Mouse (Mus musculus) G1E (cell line): Measurements from ENCODE around the gene 1810010D01Rik. TPM values are rescaled to one million over a fixed set of nuclear protein-coding genes. Genes with fewer than 3 reads are reported as not detected.

ENCODE experiments used
- ATAC-seq: 2 replicates; pipeline ENCODE4 v1.8.0; 2016; ENCODE audit warnings: mild to moderate bottlenecking; ENCODE audit not compliant: insufficient number of reproducible peaks, poor library complexity, low FRiP score, severe bottlenecking; ENCODE audit errors: extremely low read depth
- DNase-seq: peaks from one replicate; pipeline ENCODE4 v3.0.0; 2012; ENCODE audit warnings: low spot score
- H3K27me3 ChIP-seq: 2 replicates; pipeline ENCODE4 v1.6.1; 2012; ENCODE audit warnings: mild to moderate bottlenecking, low read length, inconsistent platforms; ENCODE audit not compliant: insufficient read depth
- H3K36me3 ChIP-seq: replicated peaks from 2 replicates; pipeline ENCODE3; 2012; ENCODE audit warnings: mild to moderate bottlenecking, inconsistent platforms
- H3K4me1 ChIP-seq: 2 replicates; pipeline ENCODE4 v1.6.1; 2012; ENCODE audit warnings: low read depth, low read length, inconsistent platforms, mixed read lengths; ENCODE audit not compliant: insufficient read depth
- H3K4me3 ChIP-seq: 2 replicates; pipeline ENCODE4 v1.5.1; 2012; ENCODE audit warnings: low read depth, mild to moderate bottlenecking, inconsistent platforms, low read length, moderate library complexity, mixed read lengths
- H3K9me3 ChIP-seq: replicated peaks from 2 replicates; pipeline ENCODE4 v1.6.1; 2012; ENCODE audit warnings: inconsistent platforms
- CTCF ChIP-seq: IDR thresholded peaks from 2 replicates; pipeline ENCODE4 v1.5.1; 2012; ENCODE audit warnings: low read depth, low read length, inconsistent platforms, mixed read lengths
- GATA1 ChIP-seq: IDR thresholded peaks from 2 replicates; pipeline ENCODE4 v1.6.1; 2012; ENCODE audit warnings: borderline replicate concordance, low read length, inconsistent platforms, mixed read lengths
- GATA2 ChIP-seq: IDR thresholded peaks from 2 replicates; pipeline ENCODE4 v1.6.1; 2012; ENCODE audit warnings: low read depth, low read length, inconsistent platforms, borderline replicate concordance
- POLR2AphosphoS5 ChIP-seq: IDR thresholded peaks from 2 replicates; pipeline ENCODE4 v1.6.1; 2012; ENCODE audit warnings: low read depth, low read length, inconsistent platforms; ENCODE audit not compliant: insufficient replicate concordance
- TAL1 ChIP-seq: conservative IDR thresholded peaks from 2 replicates; pipeline ENCODE4 v1.6.1; 2012; ENCODE audit warnings: low read depth, low read length, inconsistent platforms, mixed read lengths
- polyA plus RNA-seq: library from polyadenylated mRNA; stranded (reverse); fragments of >175 nt; gene quantifications from 2 replicates; pipeline ENCODE4 v1.2.3, GENCODE M21; 2012
- total RNA-seq, 2 experiments: library from RNA; stranded (forward) in 1 of 2; stranded (reverse) in 1 of 2; fragments of 200-1000 nt in 1 of 2; fragments of >200 nt in 1 of 2; fragmentation: Nextera tagmentation in 1 of 2; gene quantifications; 2 replicates each; pipeline ENCODE4 v1.2.3; 2014 to 2017

1810010D01Rik gene
- total and polyA plus RNA-seq, 3 experiments, result not detected

GRCm38 (mm10) chr7:145216591-145216990 lies 8.7 kb upstream of the 1810010D01Rik start:
- DNase-seq (no peak), ATAC-seq (no peak)
- no peaks in the 10 kb centered on the region for H3K9me3 ChIP-seq
- no peak overlapping the region for H3K4me3 ChIP-seq
- no peaks in the 10 kb centered on the region for H3K36me3 ChIP-seq
- H3K4me1 ChIP-seq, result no peaks in the 10 kb centered on the region
- TF ChIP-seq GATA1 (no peak), POLR2AphosphoS5 (no peak), TAL1 (no peak), CTCF (no peak), GATA2 (no peak)
- H3K27me3 ChIP-seq, result peaks cover 6% of the 10 kb centered on the region

DNA sequence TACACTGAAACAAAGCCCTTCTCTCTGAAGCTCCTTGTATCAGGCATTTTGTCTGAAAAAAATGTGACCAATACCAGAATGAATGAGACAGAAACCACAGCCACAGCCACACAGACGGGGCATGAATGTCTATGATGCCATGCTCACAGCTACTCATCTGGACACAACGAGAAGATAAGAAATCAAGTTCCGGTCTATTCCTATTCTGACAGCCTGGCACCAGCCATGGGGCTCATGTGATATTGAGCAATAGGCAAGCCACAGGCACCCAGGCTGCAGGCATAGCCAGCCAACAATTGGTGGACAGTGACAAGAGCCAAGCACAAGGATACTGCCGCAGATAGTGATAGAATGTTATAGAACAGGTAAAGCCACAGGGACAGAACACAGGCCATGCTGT lies 7.6 kb upstream of the 1810010D01Rik start:
- no peaks in the 10 kb centered on the region for H3K9me3 ChIP-seq
- DNase-seq (no peak), ATAC-seq (no peak)
- no peaks in the 10 kb centered on the region for H3K4me1 ChIP-seq
- TF ChIP-seq GATA2 (no peak), TAL1 (no peak), GATA1 (no peak), CTCF (no peak), POLR2AphosphoS5 (no peak)
- peaks cover 10% of the 10 kb centered on the region for H3K27me3 ChIP-seq
- H3K36me3 ChIP-seq, result no peaks in the 10 kb centered on the region
- no peak overlapping the region for H3K4me3 ChIP-seq

GRCm38 (mm10) chr7:145211680-145212659 lies 4.1 kb upstream of the 1810010D01Rik start:
- DNase-seq, result no peak
- Histone ChIP-seq H3K4me3 (no peak overlapping the region), H3K9me3 (no peaks in the 10 kb centered on the region), H3K4me1 (no peaks in the 10 kb centered on the region), H3K36me3 (no peaks in the 10 kb centered on the region), H3K27me3 (peaks cover 17% of the 10 kb centered on the region)
- TF ChIP-seq POLR2AphosphoS5 (no peak), GATA1 (no peak), GATA2 (no peak), TAL1 (no peak), CTCF (no peak)
- ATAC-seq, result no peak

DNA sequence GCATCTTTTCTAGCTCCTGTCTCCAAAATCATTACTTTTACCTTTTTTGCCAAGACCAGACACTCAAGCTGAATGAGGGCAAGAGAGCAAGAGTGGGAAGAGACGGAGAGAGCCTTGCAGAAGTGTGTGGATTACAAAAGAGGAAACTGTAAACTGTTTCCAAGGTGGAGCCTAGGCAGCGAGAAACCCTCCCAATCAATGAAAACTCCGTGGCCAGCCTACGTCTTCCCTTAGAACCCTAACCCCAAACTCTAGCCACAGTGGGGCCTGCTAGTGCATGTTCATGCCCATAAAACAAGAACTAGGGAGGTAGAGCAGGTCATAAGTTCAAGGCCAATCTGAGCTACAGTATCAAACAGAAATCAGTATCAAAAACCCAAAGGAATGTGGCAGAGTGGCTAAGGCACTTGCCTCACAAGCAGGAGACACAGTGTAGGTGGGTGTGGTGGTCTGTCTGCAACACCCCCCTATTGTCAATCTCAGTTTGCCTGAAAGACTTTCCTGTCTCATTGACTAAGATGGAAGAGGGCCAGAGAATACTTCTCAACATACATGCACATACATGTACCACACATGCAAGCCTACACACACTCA lies 2.7 kb upstream of the 1810010D01Rik start:
- H3K36me3 ChIP-seq, result no peaks in the 10 kb centered on the region
- peaks cover 18% of the 10 kb centered on the region for H3K27me3 ChIP-seq
- DNase-seq (no peak), ATAC-seq (no peak)
- H3K9me3 ChIP-seq, result no peaks in the 10 kb centered on the region
- TF ChIP-seq GATA1 (no peak), CTCF (no peak), GATA2 (no peak), POLR2AphosphoS5 (no peak), TAL1 (no peak)
- H3K4me3 ChIP-seq, result no peak overlapping the region
- H3K4me1 ChIP-seq, result no peaks in the 10 kb centered on the region

- DNase-seq (no peak), ATAC-seq (no peak)
- peaks cover 13% of the 10 kb centered on the region for H3K27me3 ChIP-seq
These were observed 1.1 kb downstream of the 1810010D01Rik start for GRCm38 (mm10) chr7:145206801-145207200.

DNA sequence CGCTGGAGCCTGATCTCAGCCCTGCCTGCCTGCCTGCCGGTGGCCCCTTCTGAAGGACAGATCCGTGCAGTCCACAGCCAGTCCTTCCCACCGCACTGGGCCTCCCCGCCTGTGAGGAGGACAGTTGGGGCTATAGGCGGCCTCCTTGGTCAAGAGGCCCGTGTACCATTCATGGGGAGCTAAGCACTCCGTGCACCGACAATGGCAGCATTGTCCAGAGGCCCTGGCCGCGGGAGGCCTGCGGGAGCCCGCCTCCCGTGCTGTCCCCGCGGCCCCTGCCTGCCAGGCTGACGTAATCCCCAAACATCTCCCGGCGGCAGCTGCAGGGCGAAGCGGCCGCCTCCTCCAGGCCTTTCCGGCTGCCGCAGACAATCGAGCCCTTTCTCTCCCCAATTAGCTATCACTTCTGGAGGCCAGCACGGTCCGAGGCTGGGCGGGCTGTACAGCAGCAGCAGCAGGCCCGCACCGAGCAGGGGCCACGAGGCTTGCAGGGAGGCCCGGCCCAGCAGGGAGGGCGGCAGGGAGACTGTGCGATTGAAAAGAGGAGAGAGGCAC lies 1.8 kb downstream of the 1810010D01Rik start:
- H3K36me3 ChIP-seq, result no peaks in the 10 kb centered on the region
- no peak overlapping the region for H3K4me3 ChIP-seq
- TF ChIP-seq CTCF (no peak), GATA2 (no peak), POLR2AphosphoS5 (no peak), GATA1 (no peak), TAL1 (no peak)
- DNase-seq (no peak), ATAC-seq (no peak)
- H3K4me1 ChIP-seq, result no peaks in the 10 kb centered on the region
- H3K9me3 ChIP-seq, result no peaks in the 10 kb centered on the region
- peaks cover 10% of the 10 kb centered on the region for H3K27me3 ChIP-seq

More at GRCm38 (mm10) chr7:145206801-145207200, 1.1 kb downstream of the 1810010D01Rik start:
- Histone ChIP-seq H3K9me3 (no peaks in the 10 kb centered on the region), H3K36me3 (no peaks in the 10 kb centered on the region), H3K4me1 (no peaks in the 10 kb centered on the region), H3K4me3 (no peak overlapping the region)
- TF ChIP-seq TAL1 (no peak), CTCF (no peak), POLR2AphosphoS5 (no peak), GATA1 (no peak), GATA2 (no peak)
